Mouse (Mus musculus) small intestine, adult 2 months (tissue): ENCODE results near the gene Hcrt. TPM values are rescaled to one million over a fixed set of nuclear protein-coding genes. Genes with fewer than 3 reads are reported as not detected.
"Not testable (repeated sequence)": the region's sequence is repeated elsewhere in the genome, so short reads cannot be mapped to it uniquely, and the experiment has no call there.

Experiments used
- H3K27ac ChIP-seq: fragments of 200-500 bp; 2 replicates; pipeline ENCODE4 v1.5.1; 2012; ENCODE audit warnings: low read depth, low read length, control low read depth, inconsistent platforms; ENCODE audit not compliant: insufficient read depth
- H3K27me3 ChIP-seq: fragments of 200-500 bp; 2 replicates; pipeline ENCODE4 v1.6.1; 2012; ENCODE audit warnings: mild to moderate bottlenecking, moderate library complexity, low read length, inconsistent platforms; ENCODE audit not compliant: control insufficient read depth, insufficient read depth
- H3K36me3 ChIP-seq: fragments of 200-500 bp; 2 replicates; pipeline ENCODE4 v1.6.1; 2012; ENCODE audit warnings: mild to moderate bottlenecking, low read length, control low read depth, inconsistent platforms; ENCODE audit not compliant: control insufficient read depth, insufficient read depth
- H3K4me1 ChIP-seq: fragments of 200-500 bp; 2 replicates; pipeline ENCODE4 v1.6.1; 2012; ENCODE audit warnings: low read length, inconsistent platforms, mixed read lengths; ENCODE audit not compliant: control insufficient read depth, insufficient read depth, insufficient read length
- H3K4me3 ChIP-seq: fragments of 200-500 bp; 2 replicates; pipeline ENCODE4 v1.5.1; 2012; ENCODE audit warnings: low read depth, mild to moderate bottlenecking, control low read depth, inconsistent platforms, low read length, moderate library complexity
- CTCF ChIP-seq: fragments of 200-500 bp; IDR thresholded peaks from 2 replicates; pipeline ENCODE4 v1.5.1; 2012; ENCODE audit warnings: low read depth, mild to moderate bottlenecking, control low read depth, inconsistent platforms, low read length, moderate library complexity, mixed read lengths; ENCODE audit not compliant: insufficient replicate concordance, insufficient read length; ENCODE audit errors: extremely low read depth
- POLR2A ChIP-seq: fragments of 200-500 bp; IDR thresholded peaks from 2 replicates; pipeline ENCODE4 v1.6.1; 2012; ENCODE audit warnings: low read depth, mild to moderate bottlenecking, control low read depth, inconsistent platforms, low read length, moderate library complexity
- WGBS: fragments of 180-500 bp; shearing (Covaris S2); methylation state at CpG from one replicate; pipeline ENCODE4 v1.1.7; 2018; 5-methylcytosine and 5-hydroxymethylcytosine counted together
- polyA plus RNA-seq: library from polyadenylated mRNA; depleted of rRNA; stranded (reverse); fragments of >200 nt; gene quantifications from 2 replicates; pipeline ENCODE4 v1.2.3, GENCODE M21; 2012

The Hcrt gene
- polyA plus RNA-seq, 1 experiment: not detected

GRCm38 (mm10) chr11:100796585-100796984, 33.9 kb upstream of the Hcrt start:
- no peaks in the 10 kb centered on the region for H3K27me3 ChIP-seq
- 85% methylated on average over 8 of the region's 8 CpGs for WGBS
- peaks cover 2% of the 10 kb centered on the region; the same call in 1 of the 2 replicates for H3K4me1 ChIP-seq
- H3K36me3 ChIP-seq: peaks cover 38% of the 10 kb centered on the region
- no peak overlapping the region for H3K4me3 ChIP-seq
- H3K27ac ChIP-seq: no peak overlapping the region
- TF ChIP-seq CTCF (no peak), POLR2A (no peak)

DNA sequence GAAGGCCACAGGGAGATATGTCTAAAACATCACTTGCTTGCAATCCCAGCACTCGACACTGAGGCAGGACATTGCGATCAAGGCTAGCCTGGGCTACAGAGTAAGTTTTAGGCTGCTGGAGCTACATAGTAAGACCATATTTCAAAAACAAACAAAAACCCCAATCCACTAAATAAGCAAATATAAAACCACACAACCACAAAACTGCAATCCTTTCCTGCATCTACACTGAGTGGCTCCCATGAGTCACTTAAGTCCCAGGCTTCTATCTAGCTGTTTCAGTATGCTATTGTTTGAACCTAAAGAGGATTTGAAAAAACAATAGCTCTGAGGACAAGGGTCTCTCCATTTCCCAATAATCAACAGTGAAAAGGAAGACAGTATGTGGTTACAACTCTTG, 32.7 kb upstream of the Hcrt start:
- no peak for TF ChIP-seq POLR2A
- TF ChIP-seq CTCF: no peak
- peaks cover 3% of the 10 kb centered on the region; the same call in 1 of the 2 replicates for H3K4me1 ChIP-seq
- WGBS: 96% methylated on average over 2 of the region's 2 CpGs
- no peaks in the 10 kb centered on the region for H3K27me3 ChIP-seq
- H3K36me3 ChIP-seq: peaks cover 32% of the 10 kb centered on the region
- H3K27ac ChIP-seq: no peak overlapping the region
- H3K4me3 ChIP-seq: no peak overlapping the region

GRCm38 (mm10) chr11:100791457-100792049, 28.8 kb upstream of the Hcrt start:
- TF ChIP-seq POLR2A (no peak), CTCF (no peak)
- Histone ChIP-seq H3K27ac (no peak overlapping the region), H3K4me3 (no peak overlapping the region), H3K27me3 (no peaks in the 10 kb centered on the region), H3K4me1 (peaks cover 3% of the 10 kb centered on the region; the same call in 1 of the 2 replicates), H3K36me3 (peaks cover 39% of the 10 kb centered on the region)
- WGBS: 72% methylated on average over 2 of the region's 2 CpGs

- peaks cover 37% of the 10 kb centered on the region for H3K36me3 ChIP-seq
- not testable (repeated sequence) for H3K4me1 ChIP-seq, H3K27me3 ChIP-seq, H3K27ac ChIP-seq, H3K4me3 ChIP-seq
- 88% methylated on average over 9 of the region's 9 CpGs for WGBS
Measured at GRCm38 (mm10) chr11:100790644-100791043, 27.9 kb upstream of the Hcrt start.

- Histone ChIP-seq H3K27ac (no peak overlapping the region), H3K4me1 (peaks cover 3% of the 10 kb centered on the region; the same call in 1 of the 2 replicates), H3K36me3 (peaks cover 38% of the 10 kb centered on the region), H3K4me3 (no peak overlapping the region), H3K27me3 (no peaks in the 10 kb centered on the region)
- TF ChIP-seq POLR2A: no peak
- no peak for TF ChIP-seq CTCF
- WGBS: 92% methylated on average over 3 of the region's 3 CpGs
Measured at GRCm38 (mm10) chr11:100789702-100790101, 27.0 kb upstream of the Hcrt start.

DNA sequence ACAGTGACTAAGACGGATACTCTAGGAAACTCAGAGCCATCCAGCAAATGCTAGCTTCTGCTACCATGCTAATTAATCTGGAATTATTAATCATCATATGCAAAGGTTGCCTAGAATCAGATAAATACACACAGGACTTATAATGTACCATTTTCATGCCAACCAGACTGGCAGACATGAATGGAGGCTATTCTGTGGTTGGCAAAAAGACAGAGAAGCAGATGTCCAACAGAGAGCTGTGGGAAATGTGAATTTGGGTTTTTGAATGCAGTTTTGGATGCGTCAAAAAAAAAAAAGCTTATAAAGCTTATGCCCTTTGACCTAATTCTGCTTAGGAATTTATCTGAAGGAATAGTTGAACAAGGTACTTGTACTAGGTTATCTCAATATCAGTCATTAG, 23.0 kb upstream of the Hcrt start:
- Histone ChIP-seq H3K27ac (no peak overlapping the region), H3K27me3 (no peaks in the 10 kb centered on the region), H3K4me1 (no peaks in the 10 kb centered on the region), H3K4me3 (no peak overlapping the region), H3K36me3 (peaks cover 58% of the 10 kb centered on the region)
- no peak for TF ChIP-seq CTCF
- TF ChIP-seq POLR2A: no peak
- 89% methylated on average over 2 of the region's 2 CpGs for WGBS

- Histone ChIP-seq H3K4me1 (no peaks in the 10 kb centered on the region), H3K4me3 (no peak overlapping the region), H3K27ac (no peak overlapping the region), H3K36me3 (peaks cover 49% of the 10 kb centered on the region), H3K27me3 (no peaks in the 10 kb centered on the region)
- TF ChIP-seq POLR2A: no peak
- TF ChIP-seq CTCF: no peak
- WGBS: 85% methylated on average over 8 of the region's 8 CpGs
Measured at GRCm38 (mm10) chr11:100784286-100784685, 21.6 kb upstream of the Hcrt start.

- no peaks in the 10 kb centered on the region for H3K27me3 ChIP-seq
- H3K4me3 ChIP-seq: no peak overlapping the region
- H3K36me3 ChIP-seq: peaks cover 35% of the 10 kb centered on the region
- no peaks in the 10 kb centered on the region for H3K4me1 ChIP-seq
- TF ChIP-seq POLR2A (no peak), CTCF (no peak)
- 83% methylated on average over 13 of the region's 13 CpGs for WGBS
- H3K27ac ChIP-seq: no peak overlapping the region
Measured at GRCm38 (mm10) chr11:100782568-100782967, 19.8 kb upstream of the Hcrt start.
